In the genomic region with DNA sequence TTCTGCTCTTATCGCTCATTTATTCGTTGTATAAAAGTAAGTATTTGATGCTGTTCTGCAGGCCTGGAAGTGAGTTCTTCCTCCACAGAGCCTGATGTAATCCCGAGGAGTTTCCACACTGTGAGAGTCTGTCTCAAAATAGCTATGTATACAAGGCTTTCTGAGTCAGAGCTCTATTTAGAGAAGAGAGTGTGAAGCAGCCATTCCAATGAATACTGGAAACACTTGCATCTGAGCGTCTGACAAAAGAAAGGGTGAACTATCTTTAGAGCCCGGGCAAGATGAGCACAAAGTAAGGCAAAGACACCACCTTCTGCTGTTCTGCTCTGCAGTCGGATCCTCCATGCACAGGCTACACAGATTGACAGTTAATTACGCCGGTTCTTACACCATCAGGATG, we compare ENCODE assay signal across 16 mouse cellular contexts.
DNase-seq lines count a peak whose midpoint lies in the region; ATAC-seq and TF ChIP-seq lines count a peak whose summit lies in the region.
"Had no signal": no experiment of that assay in that cellular context is flagged by ENCODE, and none has a peak within 500 bp of the region (broad histone marks: within the 10 kb centered on the region; RNA-seq: fewer than 3 reads in every experiment).

No protein-coding gene starts in this region.

- WGBS in midbrain, embryonic 15.5 days: 91% methylated on average over 8 of the region's 8 CpGs

- peak overlapping the region; percentile 38 for H3K27ac ChIP-seq in gastrocnemius, adult 2 months
- no peak overlapping the region for H3K27ac ChIP-seq in midbrain, embryonic 15.5 days
- H3K27ac ChIP-seq: embryonic facial prominence, embryonic 13.5 days; hindbrain, embryonic 14.5 days had no signal

- no peaks in the 10 kb centered on the region for H3K27me3 ChIP-seq in midbrain, embryonic 15.5 days (replicated peaks)
- H3K27me3 ChIP-seq: embryonic facial prominence, embryonic 13.5 days had no signal

- intact Hi-C loops in gastrocnemius, adult 2 months (cut with DNase I): no loop called here
- intact Hi-C loops in left cerebral cortex, postnatal 14 days (cut with DNase I): loop anchor here (5.0 kb wide), 1 partner anchor 427 kb away; no protein-coding TSS in a partner anchor

- no peak for DNase-seq in gastrocnemius, adult 2 months
- DNase-seq in gastrocnemius, postnatal 25 days: no peak
- DNase-seq in right cerebral cortex, adult 18-20 months: peak; percentile 68
- DNase-seq in right cerebral cortex, postnatal 4 days: no peak
- DNase-seq in left cerebral cortex, postnatal 14 days (ENCODE audit: low spot score in 2 of 2): peak; percentile 41 to 77
- no peak for DNase-seq in adrenal gland, postnatal 36 days
- no peak for DNase-seq in thymus, postnatal 4 days
- DNase-seq: cerebellum, postnatal 14 days; gastrocnemius, postnatal 14 days; kidney, postnatal 25 days; thymus, postnatal 36 days had no signal

- TF ChIP-seq CTCF in gastrocnemius, adult 2 months (IDR thresholded peaks at IDR 0.05): no peak

- no peaks in the 10 kb centered on the region for H3K4me1 ChIP-seq in midbrain, embryonic 15.5 days
- H3K4me1 ChIP-seq: embryonic facial prominence, embryonic 13.5 days had no signal

- H3K36me3 ChIP-seq in midbrain, embryonic 15.5 days (replicated peaks): no peaks in the 10 kb centered on the region
- H3K36me3 ChIP-seq: embryonic facial prominence, embryonic 13.5 days had no signal

- ATAC-seq in midbrain, embryonic 15.5 days (replicated peaks): no peak
- ATAC-seq: intestine, postnatal 0 days had no signal

- H3K9me3 ChIP-seq in midbrain, embryonic 15.5 days: no peaks in the 10 kb centered on the region
- H3K9me3 ChIP-seq: embryonic facial prominence, embryonic 13.5 days had no signal

- no peak overlapping the region for H3K9ac ChIP-seq in midbrain, embryonic 15.5 days
- H3K9ac ChIP-seq: embryonic facial prominence, embryonic 13.5 days; hindbrain, embryonic 14.5 days had no signal

- H3K4me2 ChIP-seq in midbrain, embryonic 15.5 days: no peak overlapping the region
- H3K4me2 ChIP-seq: embryonic facial prominence, embryonic 13.5 days; hindbrain, embryonic 14.5 days; liver, embryonic 11.5 days had no signal

- no peak overlapping the region for H3K4me3 ChIP-seq in gastrocnemius, adult 2 months
- no peak overlapping the region for H3K4me3 ChIP-seq in midbrain, embryonic 15.5 days
- H3K4me3 ChIP-seq: embryonic facial prominence, embryonic 13.5 days had no signal

Comparison
In these comparisons a context has a peak if more than half of its experiments do, and no peak if none do; other contexts are left out.
1. DNase-seq: peak in right cerebral cortex, adult 18-20 months (single experiment) and left cerebral cortex, postnatal 14 days (2 of 2); none in gastrocnemius, adult 2 months (single experiment), gastrocnemius, postnatal 25 days (single experiment), right cerebral cortex, postnatal 4 days (single experiment), adrenal gland, postnatal 36 days (0 of 2) and thymus, postnatal 4 days (single experiment).